Mouse (Mus musculus): ENCODE measurements around the gene Shroom4. TPM values are rescaled to one million over a fixed set of nuclear protein-coding genes. Genes with fewer than 3 reads are reported as not detected.

Shroom4 gene
- polyA plus RNA-seq (2012; rRNA removed) (0.23 and 0.27 TPM in 2 replicates), polyA plus RNA-seq (2014; fragmentation: Nextera tagmentation; extraction: Ambion mirVana) (0.40 and 0.50 TPM in 2 replicates)

DNA sequence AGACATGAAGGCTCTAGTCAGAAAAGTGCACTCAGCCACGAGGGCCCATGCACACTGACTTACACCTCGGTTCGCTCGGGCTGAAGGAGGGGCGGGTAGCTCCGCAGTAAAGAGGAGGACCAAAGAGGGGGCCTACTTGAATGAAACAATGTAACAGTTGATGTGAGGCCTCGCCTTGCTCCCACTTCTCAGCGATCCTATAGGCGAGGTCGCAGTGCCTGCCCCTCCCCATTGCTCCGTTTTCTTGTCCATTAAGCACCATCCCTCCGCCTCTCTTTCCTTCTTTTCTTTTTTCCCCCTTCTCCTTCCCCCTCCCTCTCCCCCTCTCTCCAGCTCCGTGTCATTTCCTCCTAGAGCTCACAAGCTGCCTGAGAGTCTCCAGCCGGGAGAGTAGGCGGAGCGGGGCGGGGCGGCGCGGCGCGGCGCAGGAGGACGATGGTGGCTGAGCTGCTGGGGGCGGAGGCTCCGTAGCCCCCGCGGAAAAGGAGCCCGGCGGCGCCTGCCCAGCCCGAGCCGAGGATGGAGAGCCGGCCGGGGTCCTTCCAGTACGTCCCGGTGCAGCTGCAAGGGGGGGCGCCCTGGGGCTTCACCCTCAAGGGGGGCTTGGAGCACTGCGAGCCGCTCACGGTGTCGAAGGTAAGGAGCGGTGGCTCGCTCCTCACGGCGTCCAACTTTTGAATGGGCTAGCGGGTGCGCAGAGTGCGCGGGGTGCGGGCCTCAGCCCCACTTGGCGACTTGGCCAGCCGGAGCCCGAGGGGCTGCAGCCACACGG lies at the start of gene Shroom4:
Gene Shroom4 (plus strand): TSS at position 229 of the 772 bp plus-strand sequence.
- Histone ChIP-seq H3K36me3 (replicated peaks; ENCODE audit: control insufficient read depth, insufficient read depth, low read depth) (no peaks in the 10 kb centered on the region), H3K27ac (no peak within 1 kb of the TSS), H3K4me2 (ENCODE audit: low read depth) (peak within 1 kb of the TSS; percentile 61), H3K4me3 (ENCODE audit: insufficient read depth in 1 of 2, low read depth in 2 of 2, low read length in 2 of 2) (peak within 1 kb of the TSS; percentile 36 to 45), H3K27me3 (ENCODE audit: control insufficient read depth, insufficient read depth, low read length) (peaks cover 7% of the 10 kb centered on the region), H3K9ac (replicated peaks) (no peak within 1 kb of the TSS), H3K9me3 (ENCODE audit: control insufficient read depth, low read length) (no peaks in the 10 kb centered on the region), H3K4me1 (replicated peaks; ENCODE audit: control insufficient read depth in 2 of 2, insufficient read depth in 2 of 2, low read length in 1 of 2) (peaks cover 0 to 2% of the 10 kb centered on the region in 2 experiments; a peak in 2 of 4 replicates)
- no peak for TF ChIP-seq CTCF (IDR thresholded peaks at IDR 0.05; ENCODE audit: low read depth)
- no peak for TF ChIP-seq EP300 (IDR thresholded peaks at IDR 0.05; ENCODE audit: low read depth)
- 8% methylated on average over 48 of the region's 55 CpGs for WGBS (ENCODE audit: insufficient replicate concordance)
- ATAC-seq (ENCODE audit: insufficient read depth) = peak; percentile 51; the same call in 1 of the 2 replicates
- DNase-seq (ENCODE audit: low read depth in 3 of 3, low spot score in 3 of 3) = no peak

DNA sequence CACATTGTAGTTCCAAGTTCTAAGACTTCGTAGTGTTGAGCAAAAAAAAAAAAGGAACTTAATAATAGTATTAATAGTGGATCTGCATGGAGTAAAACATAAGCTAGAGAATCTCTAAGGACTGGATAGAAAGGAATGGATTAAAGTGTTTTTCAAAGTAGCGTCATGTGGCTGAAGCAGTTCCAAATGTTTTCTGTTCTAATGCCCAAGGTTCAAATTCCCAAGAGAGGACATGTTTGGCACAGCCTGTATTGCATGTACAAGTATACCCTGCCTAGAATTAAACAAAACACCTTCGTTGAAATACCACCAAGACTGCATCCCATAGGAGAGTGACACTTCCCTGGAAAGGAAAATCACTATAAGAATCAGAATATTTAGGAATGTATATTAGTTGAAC lies 42.8 kb upstream of the Shroom4 start:
- Histone ChIP-seq H3K27ac (no peak overlapping the region), H3K27me3 (ENCODE audit: control insufficient read depth, insufficient read depth, low read length) (no peaks in the 10 kb centered on the region), H3K9ac (replicated peaks) (no peak overlapping the region), H3K4me1 (replicated peaks; ENCODE audit: control insufficient read depth in 2 of 2, insufficient read depth in 2 of 2, low read length in 1 of 2) (no peaks in the 10 kb centered on the region), H3K4me2 (ENCODE audit: low read depth) (no peak overlapping the region), H3K4me3 (ENCODE audit: insufficient read depth in 1 of 2, low read depth in 2 of 2, low read length in 2 of 2) (no peak overlapping the region), H3K9me3 (ENCODE audit: control insufficient read depth, low read length) (no peaks in the 10 kb centered on the region), H3K36me3 (replicated peaks; ENCODE audit: control insufficient read depth, insufficient read depth, low read depth) (no peaks in the 10 kb centered on the region)
- no peak for TF ChIP-seq EP300 (IDR thresholded peaks at IDR 0.05; ENCODE audit: low read depth)
- TF ChIP-seq CTCF (IDR thresholded peaks at IDR 0.05; ENCODE audit: low read depth) = no peak
- DNase-seq (ENCODE audit: low read depth in 3 of 3, low spot score in 3 of 3) (no peak), ATAC-seq (ENCODE audit: insufficient read depth) (no peak)
- 48% methylated on average over 3 of the region's 3 CpGs for WGBS (ENCODE audit: insufficient replicate concordance)

DNA sequence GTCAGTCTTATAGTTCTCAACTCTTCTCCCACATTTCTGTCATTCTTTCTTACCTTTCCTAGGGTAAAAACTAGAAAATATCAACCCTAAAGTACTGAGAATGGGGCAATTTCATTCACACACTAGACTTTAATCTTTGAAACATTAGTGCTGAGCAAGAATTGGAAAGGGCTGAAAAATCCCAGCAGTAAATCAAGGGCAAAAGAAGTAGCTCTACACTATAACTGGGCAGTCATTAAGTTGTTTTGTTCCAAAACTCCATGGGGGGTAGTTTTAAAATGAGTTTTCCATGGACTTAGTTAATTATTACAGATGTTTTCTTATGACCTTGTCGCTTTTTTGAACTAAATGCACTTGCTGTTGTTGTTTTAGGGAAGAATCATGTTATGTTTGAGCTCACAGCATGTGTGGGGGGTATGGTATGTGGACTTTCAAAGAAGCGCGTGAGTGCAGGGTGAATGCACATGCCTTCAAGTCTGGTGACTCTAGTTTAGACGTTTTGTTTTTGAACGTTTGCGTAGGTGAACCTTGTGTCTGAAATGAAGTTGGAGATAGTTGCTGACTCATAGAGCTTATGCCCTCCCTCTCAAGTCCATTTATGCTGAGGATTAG lies 42.0 kb upstream of the Shroom4 start:
- WGBS (ENCODE audit: insufficient replicate concordance) = 59% methylated on average over 6 of the region's 6 CpGs
- no peak for DNase-seq (ENCODE audit: low read depth in 3 of 3, low spot score in 3 of 3)
- H3K27ac ChIP-seq = no peak overlapping the region
- H3K4me3 ChIP-seq (ENCODE audit: insufficient read depth in 1 of 2, low read depth in 2 of 2, low read length in 2 of 2) = no peak overlapping the region
- no peaks in the 10 kb centered on the region for H3K4me1 ChIP-seq (replicated peaks; ENCODE audit: control insufficient read depth in 2 of 2, insufficient read depth in 2 of 2, low read length in 1 of 2)
- H3K9ac ChIP-seq (replicated peaks) = no peak overlapping the region
- H3K4me2 ChIP-seq (ENCODE audit: low read depth) = no peak overlapping the region
- no peaks in the 10 kb centered on the region for H3K27me3 ChIP-seq (ENCODE audit: control insufficient read depth, insufficient read depth, low read length)
- TF ChIP-seq EP300 (IDR thresholded peaks at IDR 0.05; ENCODE audit: low read depth) (no peak), CTCF (IDR thresholded peaks at IDR 0.05; ENCODE audit: low read depth) (no peak)
- H3K9me3 ChIP-seq (ENCODE audit: control insufficient read depth, low read length) = no peaks in the 10 kb centered on the region
- no peaks in the 10 kb centered on the region for H3K36me3 ChIP-seq (replicated peaks; ENCODE audit: control insufficient read depth, insufficient read depth, low read depth)
- ATAC-seq (ENCODE audit: insufficient read depth) = no peak

DNA sequence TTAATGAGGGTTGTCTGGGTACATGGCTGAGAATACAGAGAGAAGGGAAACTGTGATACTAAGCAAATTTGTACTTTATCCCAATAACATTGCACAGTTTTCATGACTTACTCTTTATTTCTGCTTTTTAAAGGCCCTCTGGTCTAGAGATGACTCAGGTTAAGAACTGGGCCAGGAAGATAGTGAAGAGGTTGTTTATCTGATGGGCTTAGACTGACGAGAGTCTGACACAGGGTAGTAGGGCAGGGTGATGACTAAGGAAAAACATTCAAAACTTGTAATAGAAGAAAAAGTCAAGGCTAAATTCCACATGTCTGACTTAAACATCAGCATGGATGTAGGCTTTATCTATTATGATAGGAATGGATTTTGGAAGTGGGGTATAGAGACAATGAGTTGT lies 30.8 kb upstream of the Shroom4 start:
- Histone ChIP-seq H3K27ac (no peak overlapping the region), H3K9me3 (ENCODE audit: control insufficient read depth, low read length) (no peaks in the 10 kb centered on the region), H3K9ac (replicated peaks) (no peak overlapping the region), H3K27me3 (ENCODE audit: control insufficient read depth, insufficient read depth, low read length) (no peaks in the 10 kb centered on the region), H3K36me3 (replicated peaks; ENCODE audit: control insufficient read depth, insufficient read depth, low read depth) (no peaks in the 10 kb centered on the region), H3K4me3 (ENCODE audit: insufficient read depth in 1 of 2, low read depth in 2 of 2, low read length in 2 of 2) (no peak overlapping the region), H3K4me1 (replicated peaks; ENCODE audit: control insufficient read depth in 2 of 2, insufficient read depth in 2 of 2, low read length in 1 of 2) (no peaks in the 10 kb centered on the region), H3K4me2 (ENCODE audit: low read depth) (no peak overlapping the region)
- DNase-seq (ENCODE audit: low read depth in 3 of 3, low spot score in 3 of 3) (no peak), ATAC-seq (ENCODE audit: insufficient read depth) (no peak)
- WGBS (ENCODE audit: insufficient replicate concordance) = 5% methylated on average over 1 of the region's 1 CpGs
- TF ChIP-seq EP300 (IDR thresholded peaks at IDR 0.05; ENCODE audit: low read depth) = no peak
- no peak for TF ChIP-seq CTCF (IDR thresholded peaks at IDR 0.05; ENCODE audit: low read depth)

DNA sequence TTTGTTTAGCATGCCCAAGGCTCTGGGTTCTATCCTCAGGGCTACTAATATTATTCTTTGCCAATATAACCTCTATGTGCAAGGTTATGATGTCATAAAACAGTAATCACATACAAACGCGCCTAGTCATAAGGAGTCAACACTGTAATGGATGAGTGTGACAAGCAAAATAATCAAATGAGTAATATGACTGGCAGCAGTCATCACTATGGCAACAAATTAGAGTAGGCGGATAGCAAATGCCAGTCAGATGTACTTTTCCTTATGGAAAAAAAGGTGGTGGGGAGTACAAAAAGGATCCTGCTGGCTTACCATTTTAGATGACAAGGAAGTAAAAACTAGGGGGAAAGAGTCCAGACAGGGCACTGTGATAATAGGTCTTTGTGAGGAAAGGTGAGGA lies 28.9 kb upstream of the Shroom4 start:
- H3K36me3 ChIP-seq (replicated peaks; ENCODE audit: control insufficient read depth, insufficient read depth, low read depth) = no peaks in the 10 kb centered on the region
- no peak overlapping the region for H3K9ac ChIP-seq (replicated peaks)
- ATAC-seq (ENCODE audit: insufficient read depth) (no peak), DNase-seq (ENCODE audit: low read depth in 3 of 3, low spot score in 3 of 3) (no peak)
- no peaks in the 10 kb centered on the region for H3K4me1 ChIP-seq (replicated peaks; ENCODE audit: control insufficient read depth in 2 of 2, insufficient read depth in 2 of 2, low read length in 1 of 2)
- H3K9me3 ChIP-seq (ENCODE audit: control insufficient read depth, low read length) = no peaks in the 10 kb centered on the region
- H3K4me2 ChIP-seq (ENCODE audit: low read depth) = no peak overlapping the region
- no peaks in the 10 kb centered on the region for H3K27me3 ChIP-seq (ENCODE audit: control insufficient read depth, insufficient read depth, low read length)
- TF ChIP-seq CTCF (IDR thresholded peaks at IDR 0.05; ENCODE audit: low read depth) = no peak
- no peak for TF ChIP-seq EP300 (IDR thresholded peaks at IDR 0.05; ENCODE audit: low read depth)
- H3K27ac ChIP-seq = no peak overlapping the region
- 67% methylated on average over 3 of the region's 3 CpGs for WGBS (ENCODE audit: insufficient replicate concordance)
- H3K4me3 ChIP-seq (ENCODE audit: insufficient read depth in 1 of 2, low read depth in 2 of 2, low read length in 2 of 2) = no peak overlapping the region

Measured in liver, embryonic 14.5 days (tissue).